Mouse (Mus musculus) embryonic fibroblast, embryonic 13.5 days (primary cell): Measurements from ENCODE around the gene Sirt4.

Experiments used
- CTCF ChIP-seq: IDR thresholded peaks from 2 replicates; pipeline ENCODE4 v1.5.1; 2011; ENCODE audit warnings: mild to moderate bottlenecking, control low read depth, low read length, moderate library complexity, borderline replicate concordance; ENCODE audit not compliant: insufficient read depth
- POLR2A ChIP-seq: IDR thresholded peaks from 2 replicates; pipeline ENCODE4 v1.6.1; 2011; ENCODE audit warnings: low read depth, mild to moderate bottlenecking, control low read depth, low read length, moderate library complexity

DNA sequence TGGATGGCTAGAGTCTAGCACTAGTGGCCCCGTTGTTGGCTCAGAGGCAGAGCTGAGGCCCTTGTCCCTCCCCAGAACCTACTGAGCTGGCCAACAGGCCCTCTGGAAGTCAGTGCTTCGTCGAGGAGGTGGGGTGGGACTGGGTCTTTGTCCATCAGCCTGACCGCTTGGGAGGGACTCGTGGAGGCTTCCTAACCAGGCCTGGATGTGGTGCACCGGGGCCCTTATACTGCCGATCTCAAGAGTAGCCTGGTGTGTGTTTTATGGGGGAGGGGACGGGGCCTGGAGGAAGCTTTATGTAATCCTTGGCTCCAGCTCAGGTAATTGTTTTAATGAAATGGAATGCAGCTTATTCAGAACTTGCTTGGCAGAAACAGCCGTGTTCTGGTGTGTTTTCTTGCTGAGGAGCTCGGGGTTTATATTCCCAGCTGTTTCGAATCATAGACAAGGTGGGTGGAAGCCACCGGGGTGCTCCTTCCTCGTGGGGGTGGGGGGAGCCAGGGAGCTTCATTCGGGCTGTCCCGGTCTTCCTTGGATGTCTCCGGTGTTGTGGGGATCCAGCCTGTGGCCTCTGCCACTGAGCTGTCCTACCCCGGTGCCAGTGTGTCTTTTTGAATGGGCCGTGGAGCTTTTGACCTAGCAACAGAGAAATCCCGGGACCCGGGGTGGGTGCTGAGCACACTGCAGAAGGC lies 30.5 kb upstream of the Sirt4 start:
- no peak for TF ChIP-seq CTCF
- no peak for TF ChIP-seq POLR2A
